Mouse (Mus musculus) testis, adult 2 months (tissue): Measurements from ENCODE around the gene Fermt3.

Source experiments
- CTCF ChIP-seq: fragments of 200-500 bp; IDR thresholded peaks from 2 replicates; pipeline ENCODE4 v1.5.1; 2012; ENCODE audit warnings: low read depth, mild to moderate bottlenecking, inconsistent platforms, low read length, moderate library complexity; ENCODE audit not compliant: control insufficient read depth, insufficient read depth, insufficient replicate concordance
- POLR2A ChIP-seq: fragments of 200-500 bp; IDR thresholded peaks from 2 replicates; pipeline ENCODE4 v1.6.1; 2012; ENCODE audit warnings: low read depth, mild to moderate bottlenecking, inconsistent platforms, low read length, moderate library complexity; ENCODE audit not compliant: control insufficient read depth

DNA sequence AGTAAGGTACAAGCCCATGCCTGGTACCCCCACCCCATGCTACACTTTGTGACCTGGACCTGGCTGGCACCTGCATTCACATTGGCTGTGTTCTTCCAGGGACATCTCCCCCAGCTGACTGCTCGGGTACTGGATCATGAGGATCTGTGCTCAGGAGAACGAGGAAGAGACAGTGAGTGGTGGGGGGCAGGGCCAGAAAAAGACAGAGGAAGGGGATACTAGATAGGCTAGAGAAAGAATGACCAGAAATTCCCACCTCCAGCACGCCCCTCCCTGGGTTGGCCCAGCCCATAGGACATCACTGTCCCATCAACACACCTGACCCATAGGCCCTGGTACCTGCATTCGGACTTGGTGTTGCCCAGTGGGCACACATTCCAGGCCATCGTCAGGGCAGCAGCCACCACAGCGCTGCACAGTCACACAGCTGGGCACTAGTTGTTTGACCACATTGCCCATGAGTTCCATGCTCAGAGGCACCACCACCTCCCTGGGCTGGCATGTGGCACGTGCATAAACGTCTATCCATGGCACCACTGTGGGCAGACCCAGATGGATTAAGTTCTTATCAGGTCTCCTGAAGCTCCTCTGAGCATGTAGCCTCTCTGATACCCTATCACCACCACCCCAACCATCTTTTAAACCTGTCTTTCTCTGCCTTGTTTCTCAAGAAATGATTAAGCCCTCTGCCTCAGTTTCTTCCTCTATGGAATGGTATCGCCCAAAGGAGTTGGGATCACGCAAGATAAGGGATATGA is 33.1 kb downstream of the Fermt3 start:
- no peak for TF ChIP-seq POLR2A
- TF ChIP-seq CTCF = no peak
